Mouse (Mus musculus) neutrophil, adult 59 days (primary cell): Measurements from ENCODE around the gene Lacc1. TPM values are rescaled to one million over a fixed set of nuclear protein-coding genes. Genes with fewer than 3 reads are reported as not detected.

Experiments used
- total RNA-seq, 2 experiments: library from RNA; stranded (reverse); gene quantifications; 1 replicate in 1 of 2; 2 replicates in 1 of 2; pipeline ENCODE4 v1.2.4; 2023

Lacc1 gene
- total RNA-seq: 1 to 10 TPM; 4.2 to 5.4 TPM

GRCm38 (mm10) chr14:77036226-77037046 is at the start of gene Lacc1, which contains the start of gene Ccdc122:
TSS of gene Lacc1 (minus strand) at chr14:77036904.
TSS of gene Ccdc122 (plus strand) at chr14:77036772.

Other genes starting within 250 kb of the Lacc1 start
- gene Ccdc122, start 132 bp downstream of the Lacc1 start, total RNA-seq: under 1 TPM; 0.29 to 0.42 TPM
- not detected for gene Enox1, start 119.9 kb upstream of the Lacc1 start, total RNA-seq